Mouse (Mus musculus) retina, postnatal 7 days (tissue): ENCODE measurements around the gene Galk1.

Source experiments
- DNase-seq: peaks from one replicate; pipeline ENCODE4 v3.0.0-alpha.2; 2012; ENCODE audit warnings: low read depth, low spot score

Gene Galk1

DNA sequence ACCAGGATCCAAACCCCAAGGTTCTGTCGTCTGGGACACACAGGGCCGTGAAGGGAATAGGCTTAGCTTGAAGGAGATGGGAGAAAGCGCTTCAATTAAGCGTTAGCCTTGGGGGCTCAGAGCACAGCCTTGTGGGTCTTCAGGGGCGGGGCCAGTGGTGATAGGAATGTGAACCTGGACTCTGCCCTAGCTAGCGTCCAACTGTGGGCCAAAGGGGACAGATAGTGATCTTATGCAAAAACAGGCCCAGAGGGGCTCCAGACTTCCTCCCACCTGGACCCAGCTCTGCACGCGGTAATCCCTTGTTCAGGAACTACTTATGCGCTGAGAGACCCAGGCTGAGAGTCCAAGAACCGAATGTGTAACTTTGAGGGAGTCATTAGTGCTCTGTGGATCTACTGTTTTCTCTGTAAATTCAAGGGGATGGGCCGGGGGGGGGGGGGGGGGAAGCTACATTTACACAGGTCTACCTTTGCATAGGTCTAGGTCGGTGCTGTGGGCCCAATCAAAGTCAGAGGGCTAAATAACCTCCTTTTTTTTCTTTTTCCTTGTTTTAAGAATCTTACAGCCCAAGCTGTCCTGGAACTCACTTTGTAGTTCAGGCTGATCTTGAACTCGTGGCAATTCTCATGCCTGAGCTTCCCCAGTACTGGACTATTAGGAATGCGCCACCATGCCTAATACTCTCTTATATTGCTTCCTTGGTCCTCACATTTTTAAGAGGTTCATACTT, 824 bp downstream of the Galk1 start:
- DNase-seq: no peak

DNA sequence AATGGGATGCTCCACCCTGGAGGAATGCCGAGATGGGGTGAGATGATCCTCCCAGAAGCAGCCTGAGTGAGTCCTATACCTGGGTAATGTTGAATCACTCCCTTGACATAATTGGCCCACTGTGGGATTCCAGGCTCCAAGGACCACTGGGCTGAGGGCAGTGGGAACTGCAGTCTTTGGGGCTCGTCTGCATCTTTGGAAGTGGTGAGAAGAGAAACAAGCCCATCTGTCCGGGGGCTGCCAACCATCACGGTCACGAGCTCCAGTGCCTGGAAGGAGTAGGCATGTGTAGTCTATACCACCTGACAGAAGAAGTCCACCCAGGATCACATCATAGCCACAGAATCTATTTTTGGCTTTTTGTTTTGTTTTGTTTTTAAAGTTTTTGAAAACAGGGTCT, 1.6 kb downstream of the Galk1 start:
- DNase-seq: no peak

DNA sequence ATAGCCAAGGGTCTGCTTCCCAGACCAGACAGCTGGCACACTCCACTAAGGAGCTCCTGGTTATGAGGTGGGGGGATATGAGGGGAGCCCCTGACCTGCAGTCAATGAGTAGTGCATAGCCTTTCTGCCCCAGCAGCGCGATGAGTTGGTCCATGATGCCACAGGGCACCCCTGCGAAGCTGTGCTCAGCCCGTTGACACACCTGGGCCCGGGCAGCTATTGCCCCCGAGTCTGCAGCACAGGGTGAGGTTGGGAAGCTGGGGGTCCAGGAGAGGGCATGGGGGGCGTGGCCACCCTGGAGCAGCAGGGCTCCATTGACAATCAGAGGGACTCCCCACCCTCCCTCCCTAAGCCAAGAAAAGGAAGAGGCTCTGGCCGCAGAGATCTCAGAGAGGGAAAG, 2.4 kb downstream of the Galk1 start:
- DNase-seq: no peak

DNA sequence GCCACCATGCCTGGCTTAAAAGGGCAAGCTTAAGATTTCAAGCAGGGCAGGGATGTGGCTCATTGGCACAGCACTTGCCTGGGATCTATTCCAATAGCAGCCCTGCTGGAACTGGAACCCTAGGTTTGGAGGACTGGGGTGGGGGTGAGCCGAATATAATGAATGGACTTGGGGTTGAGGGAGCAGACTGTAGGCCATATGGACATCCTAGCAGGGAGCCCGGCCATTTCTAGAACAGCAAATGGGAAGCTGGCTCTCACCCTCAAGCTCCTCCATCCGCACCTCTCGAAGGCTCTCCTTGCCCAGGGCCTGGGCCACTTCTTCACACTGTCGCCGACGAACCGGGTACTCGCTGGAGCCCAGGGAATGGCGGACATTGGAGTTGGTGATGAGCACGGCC, 2.9 kb downstream of the Galk1 start:
- no peak for DNase-seq

DNA sequence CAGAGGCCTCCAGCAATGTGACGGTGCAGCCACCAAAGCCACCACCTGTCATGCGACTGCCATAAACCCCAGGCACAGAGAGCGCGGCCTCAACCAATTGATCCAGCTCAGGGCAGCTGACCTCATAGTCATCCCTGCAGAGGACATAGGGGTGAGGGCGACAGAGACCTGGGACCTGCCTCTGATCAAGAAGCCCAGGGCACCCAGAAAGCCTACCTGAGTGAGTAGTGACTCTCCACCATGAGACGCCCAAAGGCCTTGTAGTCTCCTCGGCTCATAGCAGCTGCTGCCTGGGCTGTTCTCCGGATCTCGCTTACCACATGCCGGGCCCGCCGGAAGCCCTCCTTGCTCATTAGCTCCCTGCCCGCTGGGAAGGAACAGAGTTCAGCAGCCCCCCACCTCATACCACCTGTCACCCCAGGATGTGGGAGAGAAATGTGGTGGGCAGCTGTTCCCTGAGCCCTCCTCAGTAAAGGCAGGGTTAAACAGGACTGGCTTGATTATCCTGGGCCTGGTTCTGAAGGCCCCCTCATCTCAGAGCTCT, 3.6 kb downstream of the Galk1 start:
- DNase-seq: no peak

DNA sequence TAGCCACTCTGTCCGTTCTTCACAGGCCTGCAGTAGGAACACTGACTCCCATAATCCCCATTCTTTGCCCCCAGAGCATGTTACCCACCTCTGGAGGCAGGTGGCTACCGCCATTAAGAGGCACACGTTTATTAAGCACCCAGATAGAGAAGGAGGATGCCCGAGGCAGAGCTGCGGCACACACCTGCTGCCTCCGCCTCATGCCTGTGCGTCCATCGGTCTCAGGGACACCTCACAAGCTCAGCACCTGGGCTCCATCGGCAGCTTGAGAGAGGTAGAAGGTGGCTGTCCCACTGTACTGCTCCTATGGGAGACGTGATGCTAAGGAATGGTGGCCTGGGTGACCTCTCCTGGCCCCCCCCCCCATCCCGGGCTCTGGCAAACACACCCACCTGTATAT, 4.1 kb downstream of the Galk1 start:
- DNase-seq: no peak

DNA sequence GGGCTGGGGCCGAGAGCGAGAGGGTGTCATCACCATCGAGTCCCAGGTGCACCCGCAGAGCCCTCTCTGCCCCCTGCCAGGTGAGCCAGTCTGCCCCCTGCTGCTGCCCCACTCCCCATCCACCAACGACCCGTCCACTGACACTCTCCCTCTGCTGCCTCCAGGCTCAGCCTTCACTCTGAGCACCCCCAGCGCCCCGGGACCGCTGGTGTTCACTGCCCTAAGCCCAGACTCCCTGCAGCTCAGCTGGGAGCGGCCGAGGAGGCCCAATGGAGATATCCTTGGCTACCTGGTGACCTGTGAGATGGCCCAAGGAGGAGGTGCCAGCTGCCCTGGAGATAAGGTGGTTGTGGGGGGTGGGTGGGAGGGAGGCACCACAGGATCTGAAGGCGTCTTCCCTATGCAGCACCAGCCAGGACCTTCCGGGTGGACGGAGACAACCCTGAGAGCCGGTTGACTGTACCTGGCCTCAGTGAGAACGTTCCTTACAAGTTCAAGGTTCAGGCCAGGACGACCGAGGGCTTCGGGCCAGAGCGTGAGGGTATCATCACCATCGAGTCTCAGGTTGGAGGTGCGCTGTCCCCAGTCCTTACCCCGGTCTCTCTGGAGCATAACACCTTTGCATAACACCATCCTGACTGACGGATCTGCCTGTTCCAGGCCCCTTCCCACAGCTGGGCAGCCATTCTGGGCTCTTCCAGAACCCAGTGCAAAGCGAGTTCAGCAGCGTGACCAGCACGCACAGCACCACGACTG, 5.2 kb downstream of the Galk1 start:
- DNase-seq: no peak

DNA sequence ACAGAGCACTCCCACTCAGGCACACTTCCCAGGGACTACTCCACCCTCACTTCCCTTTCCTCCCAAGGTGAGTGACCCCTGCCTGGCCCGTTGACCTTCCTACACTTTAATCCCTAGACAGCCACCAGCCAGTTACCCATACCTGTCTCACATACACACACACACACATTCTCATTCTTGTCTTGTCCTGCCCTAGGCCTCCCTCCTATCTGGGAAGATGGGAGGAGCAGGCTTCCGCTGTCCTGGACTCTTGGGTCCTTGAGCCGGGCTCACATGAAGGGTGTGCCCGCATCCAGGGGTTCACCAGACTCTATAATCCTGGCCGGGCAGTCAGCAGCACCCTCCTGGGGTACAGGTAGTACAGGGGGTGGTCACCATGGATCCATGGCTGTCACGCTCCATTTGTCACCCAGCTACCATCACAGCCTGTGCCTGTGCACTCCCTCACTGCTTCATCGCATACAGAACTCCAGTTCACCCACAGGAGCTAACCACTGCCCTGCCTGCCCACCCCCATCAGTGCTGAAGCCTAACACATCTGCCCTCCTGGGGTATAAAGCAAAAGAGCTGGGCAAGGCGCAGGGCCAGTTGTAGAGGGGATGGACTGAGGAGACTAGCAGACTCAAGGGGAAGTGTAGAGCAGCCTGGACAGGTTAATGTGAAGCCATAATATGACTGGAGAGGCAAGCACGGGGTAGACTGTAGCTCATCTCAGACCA, 6.7 kb downstream of the Galk1 start:
- DNase-seq: no peak

DNA sequence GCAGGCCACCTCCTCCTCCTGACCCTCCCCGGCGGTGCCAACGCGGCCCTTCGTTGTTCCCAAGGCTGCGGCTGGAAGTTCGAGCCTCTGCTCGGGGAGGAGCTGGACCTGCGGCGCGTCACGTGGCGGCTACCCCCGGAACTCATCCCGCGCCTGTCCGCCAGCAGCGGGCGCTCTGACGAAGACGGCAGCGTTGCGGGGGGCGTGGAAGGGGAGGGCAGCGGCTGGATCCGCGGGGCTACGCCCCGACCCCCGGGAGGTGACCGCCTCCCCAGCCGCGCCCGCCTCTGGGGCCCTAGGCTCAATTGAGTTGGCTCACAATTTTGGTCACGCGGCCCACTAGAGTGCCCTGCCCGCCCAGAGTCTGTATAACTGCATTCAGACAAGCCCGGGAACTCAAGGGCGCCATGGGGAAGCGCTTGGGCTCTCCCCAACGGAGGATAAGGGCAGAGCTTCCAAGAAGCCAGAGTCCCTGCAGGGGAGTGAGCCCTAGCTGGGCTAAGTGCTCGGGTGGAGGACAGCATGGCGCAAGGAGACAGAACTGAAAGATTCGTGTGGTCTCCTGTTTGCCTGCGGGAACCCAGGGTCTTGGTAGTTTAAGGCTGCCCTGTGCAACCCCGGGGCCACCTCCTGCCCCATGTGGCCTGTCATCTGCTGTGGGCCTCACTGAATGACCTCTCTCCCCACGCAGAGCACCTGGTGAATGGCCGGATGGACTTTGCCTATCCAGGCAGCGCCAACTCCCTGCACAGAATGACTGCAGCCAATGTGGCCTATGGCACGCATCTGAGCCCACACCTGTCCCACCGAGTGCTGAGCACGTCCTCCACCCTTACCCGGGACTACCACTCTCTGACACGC, 7.4 kb downstream of the Galk1 start:
- DNase-seq: no peak

DNA sequence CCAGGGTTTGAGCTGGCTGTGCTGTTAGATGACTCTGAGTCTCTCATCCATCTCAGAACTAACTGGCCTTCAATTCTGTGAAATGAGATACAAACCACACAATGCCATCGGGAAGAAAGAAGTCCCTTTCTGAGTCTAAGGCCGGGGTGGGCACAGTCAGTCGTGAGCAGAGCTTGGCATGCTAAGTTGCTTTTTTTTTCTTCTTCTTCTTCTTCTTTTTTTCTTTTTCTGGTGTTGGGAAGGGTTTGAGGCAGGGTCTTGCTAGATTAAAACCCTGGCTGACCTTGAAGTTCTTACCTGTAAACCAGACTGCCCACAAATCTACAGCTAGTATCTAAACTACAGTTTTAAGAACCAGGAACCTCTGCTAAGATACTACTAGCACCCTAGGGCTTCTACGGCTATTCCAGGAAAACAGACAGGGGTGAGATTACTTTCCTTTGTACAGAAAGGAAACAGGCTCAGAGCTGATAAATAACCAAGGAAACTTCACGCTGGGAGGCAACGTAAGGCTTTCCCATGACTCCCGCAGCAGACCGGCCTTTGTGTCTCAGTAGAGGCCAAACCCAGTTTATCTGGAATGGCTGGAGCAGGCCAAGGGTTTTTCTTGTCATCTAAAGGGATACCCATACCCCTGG, 8.2 kb downstream of the Galk1 start:
- DNase-seq: no peak

DNA sequence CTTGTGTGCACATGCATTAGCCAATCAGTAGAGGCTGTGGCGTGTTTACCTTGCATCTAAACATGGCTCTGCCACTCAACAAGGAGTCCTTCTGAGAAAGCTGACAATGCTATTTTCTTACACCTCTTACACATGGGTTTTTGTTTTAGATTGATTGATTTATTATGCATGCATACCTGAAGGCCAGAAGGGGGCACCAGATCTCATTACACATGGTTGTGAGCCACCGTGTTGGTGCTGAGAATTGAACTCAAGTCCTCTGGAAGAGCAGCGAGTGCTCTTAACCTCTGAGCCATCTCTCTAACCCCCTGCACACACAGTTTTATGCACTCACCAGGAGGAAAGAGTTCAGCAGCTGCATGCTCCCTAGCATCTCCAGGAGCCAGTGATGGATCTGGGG, 9.6 kb downstream of the Galk1 start:
- no peak for DNase-seq

DNA sequence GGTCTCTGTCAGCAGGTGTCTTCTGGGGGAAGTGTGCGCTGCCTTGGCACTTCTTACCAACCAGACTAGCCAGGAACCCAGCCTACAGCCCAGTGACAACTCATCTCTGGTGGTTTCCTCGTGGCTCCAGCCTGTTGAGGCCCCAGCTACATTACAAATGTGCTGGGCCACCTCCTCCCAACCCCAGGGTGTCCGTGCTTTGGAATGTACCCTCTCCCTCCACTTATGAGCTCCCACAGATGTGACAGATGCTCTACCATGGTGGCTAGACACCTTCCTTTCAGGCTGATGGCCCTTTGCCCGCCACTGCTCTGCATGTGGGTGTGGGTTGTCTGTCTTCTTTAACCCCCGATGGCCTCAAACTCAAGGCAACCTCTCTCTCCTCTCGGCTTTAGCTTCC, 10.8 kb downstream of the Galk1 start:
- no peak for DNase-seq

DNA sequence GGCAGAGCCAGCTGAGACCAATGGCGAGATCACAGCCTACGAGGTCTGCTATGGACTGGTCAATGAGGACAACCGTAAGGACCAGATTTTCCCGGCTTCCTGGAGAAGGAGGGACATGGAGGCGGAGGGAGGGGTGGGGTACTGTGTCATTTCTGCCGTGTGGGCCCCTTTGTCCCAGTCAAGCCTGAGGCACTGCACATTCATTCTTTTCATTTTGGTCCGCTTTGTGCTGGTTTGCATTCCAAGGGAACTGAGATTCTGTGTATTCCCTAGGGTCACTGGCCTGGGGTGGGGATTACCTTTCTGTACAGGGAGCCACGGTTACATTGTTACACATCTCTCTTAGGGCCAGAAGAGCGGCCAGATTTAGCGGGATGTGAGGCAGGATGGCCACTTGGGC, 11.9 kb downstream of the Galk1 start:
- DNase-seq: no peak

DNA sequence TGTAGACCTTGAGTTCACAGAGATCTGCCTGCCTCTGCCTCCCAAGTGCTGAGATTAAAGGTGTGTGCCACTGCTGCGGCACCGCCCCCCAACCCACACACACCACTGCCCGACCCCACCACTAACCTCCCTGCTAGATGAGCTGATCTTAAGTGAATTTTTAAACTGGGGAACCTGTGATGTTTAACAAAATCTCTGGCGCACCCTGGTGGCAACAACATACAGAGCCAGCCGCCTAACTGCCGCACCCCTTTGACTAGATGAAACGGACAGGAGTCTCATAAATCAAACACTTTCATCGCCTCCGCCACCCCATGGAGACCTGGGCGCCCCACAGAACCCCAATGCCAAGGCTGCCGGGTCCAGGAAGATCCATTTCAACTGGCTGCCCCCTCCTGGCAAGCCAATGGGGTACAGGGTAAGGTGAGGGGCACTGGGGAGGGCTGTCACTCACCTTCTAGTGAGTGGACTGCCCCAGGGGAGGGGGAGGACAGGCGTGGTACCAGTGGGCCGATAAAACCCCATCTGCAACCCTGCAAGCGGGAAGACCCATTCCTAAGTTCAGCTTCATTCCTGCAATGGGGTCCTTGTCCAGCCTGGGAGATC, 12.9 kb downstream of the Galk1 start:
- no peak for DNase-seq

DNA sequence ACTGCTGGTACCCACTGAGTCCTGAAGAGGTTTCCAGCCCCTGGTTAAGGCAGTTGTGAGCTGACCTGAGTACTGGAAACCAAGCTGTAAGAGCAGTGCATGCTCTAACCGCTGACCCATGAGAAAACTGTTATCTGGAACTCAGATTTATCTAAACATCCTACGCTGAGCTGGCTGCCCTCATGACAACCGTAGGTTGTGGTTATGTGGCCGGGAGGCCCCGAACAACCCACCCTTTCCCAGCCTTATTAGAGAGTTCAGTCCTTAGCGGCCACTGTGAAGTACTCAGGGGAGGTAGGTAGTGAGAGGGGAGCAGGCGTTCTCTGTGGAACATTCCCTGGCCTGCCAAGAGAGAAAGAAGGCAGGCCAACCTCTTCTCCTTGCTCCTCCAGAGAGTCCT, 13.5 kb downstream of the Galk1 start:
- DNase-seq: no peak

DNA sequence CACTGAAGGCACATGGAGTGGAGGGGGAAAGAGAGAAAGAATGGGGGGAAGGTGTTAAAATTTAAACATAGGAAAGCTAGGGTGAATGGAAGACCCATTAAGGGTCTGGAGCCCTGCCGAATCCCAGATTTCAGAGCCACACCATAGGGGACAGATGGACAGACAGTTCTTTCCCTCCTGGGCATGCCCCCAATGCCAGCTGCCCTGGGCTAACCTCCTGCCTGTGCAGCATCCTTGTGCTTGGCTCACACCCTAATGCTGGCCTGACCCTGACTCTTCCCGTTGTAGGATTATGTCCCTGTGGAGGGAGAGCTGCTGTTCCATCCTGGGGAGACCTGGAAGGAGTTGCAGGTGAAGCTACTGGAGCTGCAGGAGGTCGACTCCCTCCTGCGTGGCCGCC, 14.9 kb downstream of the Galk1 start:
- no peak for DNase-seq

DNA sequence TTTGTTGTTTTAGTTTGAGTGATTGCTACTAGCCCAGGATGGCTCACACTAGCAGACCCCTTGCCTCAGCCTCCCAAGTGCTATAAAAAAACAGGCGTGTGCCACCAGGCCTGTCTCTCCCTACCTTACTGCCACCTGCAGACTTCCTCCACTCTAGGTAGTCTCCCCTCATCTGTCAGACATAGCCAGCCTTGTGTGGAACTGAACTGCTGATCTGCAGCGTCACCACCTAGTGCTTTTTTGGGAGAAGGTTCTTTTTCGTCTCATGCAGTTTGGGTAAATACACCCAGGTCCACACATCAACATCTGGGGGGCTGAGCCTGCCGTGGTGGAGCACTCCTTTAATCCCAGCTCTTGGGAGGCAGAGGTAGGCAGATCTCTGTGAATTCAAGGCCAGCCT, 15.5 kb downstream of the Galk1 start:
- no peak for DNase-seq

DNA sequence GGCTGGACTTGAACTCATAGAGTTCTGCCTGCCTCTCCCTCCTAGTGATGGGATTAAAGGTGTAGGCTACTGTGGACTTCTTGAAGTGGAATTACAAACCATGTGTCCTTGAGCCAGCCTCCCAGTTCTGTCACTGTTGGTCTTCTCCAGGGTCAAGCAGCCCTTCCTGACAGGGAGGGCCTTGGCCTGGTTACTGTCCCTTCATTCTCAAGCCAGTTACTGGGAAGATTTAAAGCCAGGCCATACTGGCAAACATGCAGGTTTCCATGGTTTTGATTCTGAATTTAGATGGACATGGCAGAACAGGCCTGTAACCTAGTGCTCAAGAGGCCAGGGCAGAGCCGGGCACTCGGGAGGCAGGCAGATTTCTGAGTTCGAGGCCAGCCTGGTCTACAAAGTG, 17.3 kb downstream of the Galk1 start:
- no peak for DNase-seq

DNA sequence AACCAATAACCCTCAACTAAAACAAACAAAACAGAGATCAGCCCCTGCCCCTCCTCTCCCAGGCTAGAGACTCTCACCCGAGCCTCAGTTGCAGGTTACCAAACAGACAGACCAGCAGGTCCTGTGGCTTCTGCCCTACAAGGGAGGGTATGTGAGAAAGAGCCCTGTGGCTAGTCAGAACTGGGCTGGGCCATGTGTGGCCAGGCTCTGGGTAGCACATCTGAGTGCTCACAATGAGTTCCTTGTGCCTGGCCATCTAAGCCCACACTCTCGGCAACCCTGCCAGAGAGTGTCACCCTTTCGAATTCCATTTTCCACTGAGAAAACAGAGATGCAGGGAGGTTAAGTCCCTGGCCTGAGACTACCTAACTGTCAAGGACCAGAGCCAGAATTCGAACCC, 20.4 kb downstream of the Galk1 start:
- no peak for DNase-seq

DNA sequence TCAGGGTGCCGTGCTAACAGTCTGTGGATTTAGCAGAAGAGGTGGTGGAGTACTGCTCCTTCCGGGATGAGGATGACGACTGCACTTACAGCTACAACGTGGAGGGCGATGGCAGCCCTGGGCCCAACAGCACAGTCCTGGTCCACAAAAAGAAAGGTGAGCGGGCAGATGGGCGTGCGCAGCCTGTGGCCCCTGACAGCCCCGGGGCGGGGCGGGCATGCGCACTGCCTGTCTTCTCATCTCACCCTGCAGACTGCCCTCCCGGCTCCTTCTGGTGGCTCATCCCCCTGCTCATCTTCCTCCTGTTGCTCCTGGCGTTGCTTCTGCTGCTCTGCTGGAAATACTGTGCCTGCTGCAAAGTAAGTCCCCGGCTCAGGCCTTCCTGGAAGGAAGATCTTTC, 22.8 kb downstream of the Galk1 start:
- DNase-seq: no peak

DNA sequence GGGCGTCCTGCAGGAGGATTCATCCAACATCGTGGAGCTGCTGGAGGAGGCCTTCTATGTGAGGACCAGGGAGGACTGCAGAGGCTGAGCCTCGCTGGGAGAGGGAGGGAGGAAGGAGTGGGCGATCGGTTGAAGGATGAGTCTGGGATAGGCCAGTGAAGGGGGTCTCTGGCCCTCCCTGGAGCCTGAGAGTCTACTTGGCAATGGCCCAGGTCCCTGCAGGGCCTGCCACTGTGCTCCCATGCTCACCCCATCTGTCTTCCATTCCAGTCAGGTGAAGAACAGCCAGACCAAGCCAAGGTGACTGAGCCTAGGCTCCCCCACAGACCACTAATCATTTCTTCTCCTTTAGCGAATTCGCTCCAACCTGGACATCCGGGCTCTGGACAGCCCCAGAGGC, 29.2 kb downstream of the Galk1 start:
- DNase-seq: no peak
